Mouse (Mus musculus) ES-Bruce4 (cell line): ENCODE measurements around the gene Pstpip1.

Experiments used
- CTCF ChIP-seq: IDR thresholded peaks from one replicate; pipeline ENCODE4 v1.8.1; 2011; ENCODE audit warnings: low read depth, low read length
- POLR2A ChIP-seq: IDR thresholded peaks from one replicate; pipeline ENCODE4 v1.8.1; 2011; ENCODE audit warnings: low read length; ENCODE audit not compliant: insufficient read depth

DNA sequence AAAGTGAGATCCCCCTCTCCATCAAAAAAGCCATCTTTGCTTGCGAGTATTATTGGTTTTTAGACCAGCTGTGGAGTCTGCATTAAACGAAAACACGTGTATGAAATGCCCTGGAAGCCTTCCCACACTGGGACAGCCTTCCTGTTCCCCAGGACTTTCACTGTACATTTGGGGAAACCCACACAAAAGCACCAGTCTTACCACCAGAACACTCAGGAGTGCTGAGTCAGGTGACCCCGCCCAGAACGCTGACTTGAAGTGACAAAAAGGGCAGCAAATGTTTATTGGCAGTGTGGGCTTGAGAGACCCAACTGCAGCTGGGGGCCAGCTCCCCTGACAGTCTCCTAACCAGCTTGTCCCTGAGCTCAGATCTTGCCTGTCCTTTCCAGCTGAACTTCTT lies 76.4 kb downstream of the Pstpip1 start:
- TF ChIP-seq POLR2A (no peak), CTCF (no peak)
